Mouse (Mus musculus): Measurements from ENCODE around the gene Magi1. TPM values are rescaled to one million over a fixed set of nuclear protein-coding genes. Genes with fewer than 3 reads are reported as not detected.

Magi1 gene
- polyA plus RNA-seq, 1 experiment, result 74.6 TPM

DNA sequence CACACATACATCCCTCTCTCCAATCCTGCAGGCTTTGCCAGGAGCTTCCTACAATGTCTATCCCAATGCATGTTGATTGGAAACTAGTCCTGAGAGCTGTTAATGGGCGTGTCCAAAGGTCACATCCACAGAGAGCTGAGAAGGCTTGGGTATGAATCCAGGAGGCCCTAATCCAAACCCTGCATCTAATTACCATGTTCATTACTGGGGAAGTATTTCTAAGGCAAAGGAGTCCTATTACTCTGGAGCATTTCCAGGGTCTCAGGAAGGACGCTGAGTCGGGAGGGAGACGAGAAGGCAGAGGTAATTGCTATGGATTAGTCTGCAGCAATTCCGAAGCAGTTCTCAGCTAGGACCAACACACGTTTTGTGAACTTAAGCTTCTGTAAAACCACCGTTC lies 240.3 kb downstream of the Magi1 start:
- DNase-seq (ENCODE audit: low read depth), result peak; percentile 62
- TF ChIP-seq POLR2A (IDR thresholded peaks at IDR 0.05; ENCODE audit: borderline replicate concordance, extremely low read depth, insufficient read depth, insufficient read length, poor library complexity, severe bottlenecking), result no peak
- TF ChIP-seq CTCF (IDR thresholded peaks at IDR 0.05; ENCODE audit: borderline replicate concordance, extremely low read depth, insufficient read depth, insufficient read length), result no peak

DNA sequence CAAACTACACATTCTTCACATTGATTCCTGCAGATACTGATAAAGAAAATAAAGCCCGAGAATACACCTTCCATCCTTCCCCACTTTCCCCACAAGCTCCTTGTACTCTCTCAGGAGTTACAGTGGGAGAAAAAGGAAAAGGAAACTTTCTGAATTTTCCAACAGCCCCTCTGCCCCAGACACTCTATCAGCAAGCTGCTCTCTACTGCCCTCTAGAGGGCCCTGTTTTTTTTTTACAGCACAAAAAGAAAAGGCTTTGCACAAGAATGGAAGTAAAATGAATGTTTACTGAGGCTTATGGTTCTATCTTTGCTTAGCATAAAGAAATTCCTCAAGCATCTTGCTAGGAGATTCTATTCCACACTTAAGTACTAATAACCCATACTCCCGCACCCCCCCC lies 243.6 kb downstream of the Magi1 start:
- DNase-seq (ENCODE audit: low read depth), result peak; percentile 57
- TF ChIP-seq POLR2A (IDR thresholded peaks at IDR 0.05; ENCODE audit: borderline replicate concordance, extremely low read depth, insufficient read depth, insufficient read length, poor library complexity, severe bottlenecking), result no peak
- TF ChIP-seq CTCF (IDR thresholded peaks at IDR 0.05; ENCODE audit: borderline replicate concordance, extremely low read depth, insufficient read depth, insufficient read length), result peak; percentile 65; the same call in 1 of the 2 replicates

GRCm38 (mm10) chr6:94038897-94039296 lies 244.8 kb downstream of the Magi1 start:
- no peak for DNase-seq (ENCODE audit: low read depth)
- TF ChIP-seq POLR2A (IDR thresholded peaks at IDR 0.05; ENCODE audit: borderline replicate concordance, extremely low read depth, insufficient read depth, insufficient read length, poor library complexity, severe bottlenecking), result no peak
- TF ChIP-seq CTCF (IDR thresholded peaks at IDR 0.05; ENCODE audit: borderline replicate concordance, extremely low read depth, insufficient read depth, insufficient read length), result peak; percentile 10; the same call in 1 of the 2 replicates

- DNase-seq (ENCODE audit: low read depth), result no peak
- TF ChIP-seq POLR2A (IDR thresholded peaks at IDR 0.05; ENCODE audit: borderline replicate concordance, extremely low read depth, insufficient read depth, insufficient read length, poor library complexity, severe bottlenecking) (no peak), CTCF (IDR thresholded peaks at IDR 0.05; ENCODE audit: borderline replicate concordance, extremely low read depth, insufficient read depth, insufficient read length) (no peak)
Measured at GRCm38 (mm10) chr6:94036554-94036953, 247.2 kb downstream of the Magi1 start.

GRCm38 (mm10) chr6:94026361-94026760 lies 257.4 kb downstream of the Magi1 start:
- DNase-seq (ENCODE audit: low read depth), result no peak
- no peak for TF ChIP-seq POLR2A (IDR thresholded peaks at IDR 0.05; ENCODE audit: borderline replicate concordance, extremely low read depth, insufficient read depth, insufficient read length, poor library complexity, severe bottlenecking)
- no peak for TF ChIP-seq CTCF (IDR thresholded peaks at IDR 0.05; ENCODE audit: borderline replicate concordance, extremely low read depth, insufficient read depth, insufficient read length)

- no peak for DNase-seq (ENCODE audit: low read depth)
- TF ChIP-seq POLR2A (IDR thresholded peaks at IDR 0.05; ENCODE audit: borderline replicate concordance, extremely low read depth, insufficient read depth, insufficient read length, poor library complexity, severe bottlenecking) (no peak), CTCF (IDR thresholded peaks at IDR 0.05; ENCODE audit: borderline replicate concordance, extremely low read depth, insufficient read depth, insufficient read length) (no peak)
Measured at GRCm38 (mm10) chr6:94022437-94022836, 261.3 kb downstream of the Magi1 start.

- TF ChIP-seq CTCF (IDR thresholded peaks at IDR 0.05; ENCODE audit: borderline replicate concordance, extremely low read depth, insufficient read depth, insufficient read length), result no peak
- TF ChIP-seq POLR2A (IDR thresholded peaks at IDR 0.05; ENCODE audit: borderline replicate concordance, extremely low read depth, insufficient read depth, insufficient read length, poor library complexity, severe bottlenecking), result no peak
- no peak for DNase-seq (ENCODE audit: low read depth)
Measured at GRCm38 (mm10) chr6:94021239-94021962, 262.3 kb downstream of the Magi1 start.

GRCm38 (mm10) chr6:94020566-94020965 lies 263.2 kb downstream of the Magi1 start:
- DNase-seq (ENCODE audit: low read depth), result peak; percentile 65
- no peak for TF ChIP-seq CTCF (IDR thresholded peaks at IDR 0.05; ENCODE audit: borderline replicate concordance, extremely low read depth, insufficient read depth, insufficient read length)
- TF ChIP-seq POLR2A (IDR thresholded peaks at IDR 0.05; ENCODE audit: borderline replicate concordance, extremely low read depth, insufficient read depth, insufficient read length, poor library complexity, severe bottlenecking), result no peak

GRCm38 (mm10) chr6:94019935-94020334 lies 263.8 kb downstream of the Magi1 start:
- TF ChIP-seq CTCF (IDR thresholded peaks at IDR 0.05; ENCODE audit: borderline replicate concordance, extremely low read depth, insufficient read depth, insufficient read length), result no peak
- no peak for TF ChIP-seq POLR2A (IDR thresholded peaks at IDR 0.05; ENCODE audit: borderline replicate concordance, extremely low read depth, insufficient read depth, insufficient read length, poor library complexity, severe bottlenecking)

DNA sequence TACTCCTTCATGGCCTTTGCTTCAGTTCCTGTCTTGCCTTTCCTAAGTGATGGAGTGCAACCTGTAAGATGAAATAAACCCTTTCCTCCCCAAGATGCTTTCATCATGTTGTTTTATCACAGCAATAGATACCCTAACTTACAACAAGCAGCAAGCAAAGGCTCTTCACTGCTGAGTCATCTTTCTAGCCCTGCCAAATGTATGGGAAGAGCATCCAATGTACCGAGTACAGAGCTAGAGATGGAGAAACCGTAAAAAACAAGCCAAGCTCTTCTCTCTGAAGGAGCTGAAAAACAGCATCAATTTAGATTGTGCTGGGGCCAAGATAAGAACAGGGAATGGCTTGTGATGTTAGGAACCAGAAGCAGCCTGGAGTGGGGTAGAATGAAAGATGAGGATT lies 270.0 kb downstream of the Magi1 start:
- TF ChIP-seq POLR2A (IDR thresholded peaks at IDR 0.05; ENCODE audit: borderline replicate concordance, extremely low read depth, insufficient read depth, insufficient read length, poor library complexity, severe bottlenecking), result no peak
- no peak for TF ChIP-seq CTCF (IDR thresholded peaks at IDR 0.05; ENCODE audit: borderline replicate concordance, extremely low read depth, insufficient read depth, insufficient read length)
- no peak for DNase-seq (ENCODE audit: low read depth)

More at GRCm38 (mm10) chr6:94019935-94020334, 263.8 kb downstream of the Magi1 start:
- no peak for DNase-seq (ENCODE audit: low read depth)

- DNase-seq (ENCODE audit: low read depth), result no peak
- TF ChIP-seq POLR2A (IDR thresholded peaks at IDR 0.05; ENCODE audit: borderline replicate concordance, extremely low read depth, insufficient read depth, insufficient read length, poor library complexity, severe bottlenecking), result no peak
- TF ChIP-seq CTCF (IDR thresholded peaks at IDR 0.05; ENCODE audit: borderline replicate concordance, extremely low read depth, insufficient read depth, insufficient read length), result no peak
Measured at GRCm38 (mm10) chr6:94011947-94012346, 271.8 kb downstream of the Magi1 start.

DNA sequence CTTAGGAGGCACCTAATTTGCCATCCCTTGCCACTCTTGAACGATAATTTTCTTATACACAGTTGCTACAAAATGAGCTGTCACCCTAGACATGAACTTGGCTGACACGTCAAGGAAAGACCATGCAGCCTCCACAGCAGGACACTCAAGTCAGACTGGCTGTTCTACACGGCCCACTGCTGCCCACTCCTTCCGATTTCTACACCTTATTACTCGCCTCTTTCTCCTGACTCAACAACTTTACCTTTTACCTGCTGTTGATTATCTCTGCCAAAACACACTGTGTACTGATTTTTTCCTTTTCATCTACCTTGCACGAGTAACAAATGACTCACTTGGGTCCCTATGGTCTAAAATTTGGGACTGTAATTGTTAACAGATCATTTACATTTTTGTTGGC lies 272.2 kb downstream of the Magi1 start:
- no peak for DNase-seq (ENCODE audit: low read depth)
- TF ChIP-seq POLR2A (IDR thresholded peaks at IDR 0.05; ENCODE audit: borderline replicate concordance, extremely low read depth, insufficient read depth, insufficient read length, poor library complexity, severe bottlenecking), result no peak

All from brain, embryonic 14.5 days (tissue).